Mouse (Mus musculus): Measurements from ENCODE around the gene Tmem17. TPM values are rescaled to one million over a fixed set of nuclear protein-coding genes. Genes with fewer than 3 reads are reported as not detected.

Tmem17 gene
- total RNA-seq (2021): 1 to 10 TPM; 1.1 to 1.7 TPM
- long read RNA-seq, experiment 1, transcript Tmem17-201 (4 exons, 1,568 nt): major isoform, 5 of 5 reads
- long read RNA-seq, experiment 1, partial matches to known transcripts: 0 of 5 reads
- long read RNA-seq, experiment 1, other reads (novel, unspliced or antisense): 0 of 5 reads
- long read RNA-seq, experiment 2, partial matches to known transcripts: 0 of 4 reads
- long read RNA-seq, experiment 2, other reads (novel, unspliced or antisense): 1 of 4 reads

DNA sequence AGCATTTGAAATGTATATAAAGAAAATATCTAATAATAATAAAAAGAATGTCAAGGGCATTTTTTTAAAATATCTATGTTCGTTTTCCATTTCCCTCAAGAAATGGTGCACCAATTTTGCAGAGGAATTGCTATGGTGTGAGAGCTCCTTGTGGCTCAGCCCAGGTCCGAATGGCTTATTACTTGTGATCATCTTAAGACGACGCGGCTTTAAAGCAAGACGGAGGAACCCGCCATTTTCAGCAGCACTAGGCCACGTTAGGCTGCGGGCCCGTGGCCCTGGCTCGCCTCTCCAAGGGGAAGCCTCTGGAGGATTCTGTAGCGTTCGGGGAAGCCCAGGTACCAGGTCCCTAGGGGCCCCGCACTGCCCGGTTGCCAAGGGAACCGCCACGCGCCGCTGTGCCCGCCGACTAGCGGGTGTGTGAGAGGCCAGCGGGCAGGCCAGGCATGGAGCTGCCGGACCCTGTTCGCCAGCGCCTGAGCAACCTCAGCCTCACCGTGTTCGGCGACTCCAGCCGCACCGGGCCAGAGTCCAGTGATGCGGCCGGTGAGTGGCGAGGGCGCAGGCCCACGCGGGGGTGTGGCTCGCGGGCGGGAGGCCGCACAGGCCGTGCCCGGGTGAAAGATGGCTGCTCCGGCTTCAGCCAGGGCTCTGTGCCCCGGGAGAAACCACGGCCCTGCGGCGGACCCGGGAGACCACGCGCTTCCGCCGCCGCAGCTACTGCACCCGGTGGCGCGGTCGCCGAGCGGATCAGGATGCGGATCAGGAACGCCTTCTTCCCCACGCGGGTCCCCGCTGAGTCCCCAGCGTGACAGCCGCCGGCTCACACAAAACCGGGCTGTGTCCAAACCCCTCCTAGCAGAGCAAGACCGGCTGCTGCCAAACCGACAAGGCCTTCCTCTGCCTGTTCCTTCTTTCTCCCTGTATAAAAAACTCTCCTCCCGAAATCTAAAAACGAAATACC lies at the start of gene Tmem17:
Gene Tmem17 (plus strand): TSS at position 51 of the 964 bp plus-strand sequence.
- peak; percentile 90 for DNase-seq

DNA sequence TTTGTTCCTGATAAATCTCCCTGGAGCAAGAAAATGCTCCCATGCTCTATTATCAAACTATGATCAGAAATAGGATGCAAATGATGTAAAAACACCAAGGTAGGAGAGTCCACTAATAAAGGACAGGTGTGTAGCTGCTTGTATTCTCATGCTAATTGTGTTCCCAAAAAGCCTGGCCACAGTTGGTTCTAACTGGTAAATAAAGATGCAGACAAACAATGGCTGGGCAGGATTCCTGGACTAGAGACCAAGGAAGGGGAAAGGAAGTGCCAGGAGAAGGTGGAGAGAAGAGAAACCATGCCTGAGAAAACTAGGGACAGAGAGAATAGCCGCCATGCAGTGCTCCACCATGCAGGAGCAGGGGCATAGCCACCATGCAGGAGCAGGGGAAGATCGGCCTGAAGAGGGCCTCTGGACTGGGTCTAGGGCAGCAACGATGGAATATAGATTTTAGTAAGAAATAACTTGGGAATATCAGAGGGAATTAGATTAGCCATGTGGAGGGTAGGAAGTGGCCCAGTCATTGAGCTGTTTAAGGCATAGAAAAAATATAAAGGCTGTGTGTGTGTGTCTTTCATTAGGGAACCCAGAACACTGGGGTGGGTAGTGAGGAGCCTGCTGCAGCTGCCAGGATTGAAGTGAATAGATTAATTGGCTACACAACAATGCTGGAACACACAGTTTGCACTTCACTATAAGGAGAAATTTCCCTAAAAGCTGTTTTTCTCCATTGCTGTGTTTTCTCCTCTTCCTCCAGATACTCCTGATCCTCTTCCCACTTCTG lies 31.9 kb upstream of the Tmem17 start:
- no peak for DNase-seq

DNA sequence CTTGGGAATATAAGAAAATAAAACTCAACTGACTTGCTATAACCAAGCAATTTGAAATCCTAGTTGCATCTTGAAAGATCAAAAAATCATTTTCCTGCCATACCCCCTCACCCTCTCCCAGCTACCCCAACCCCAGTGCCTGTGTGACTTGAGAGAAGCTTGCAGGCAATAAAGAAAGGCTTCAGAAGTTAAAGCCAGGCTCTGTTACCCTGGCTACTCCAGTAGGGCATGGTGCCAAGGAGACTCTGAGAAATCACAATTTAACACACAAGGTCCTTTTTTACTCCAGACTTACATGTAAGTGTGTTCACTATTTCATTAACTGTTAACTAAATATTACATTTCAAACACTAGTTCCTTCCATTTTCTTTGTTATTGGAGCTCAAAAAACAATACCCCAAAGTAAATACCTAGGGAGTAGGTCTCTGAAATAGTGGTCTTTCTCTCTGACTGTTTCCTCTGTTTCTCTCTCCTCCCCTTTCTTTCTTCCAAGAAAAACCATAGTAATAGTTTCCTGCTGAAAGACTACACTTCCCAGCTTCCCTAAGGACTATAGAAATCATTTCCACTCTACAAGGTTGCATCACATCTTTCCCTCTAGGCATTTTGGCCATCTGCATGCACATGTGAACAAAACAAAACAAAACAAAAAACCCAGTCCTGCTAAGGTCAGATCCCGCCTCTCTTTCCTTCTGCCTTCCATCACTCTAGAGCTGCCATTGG lies 30.1 kb upstream of the Tmem17 start:
- DNase-seq: no peak

DNA sequence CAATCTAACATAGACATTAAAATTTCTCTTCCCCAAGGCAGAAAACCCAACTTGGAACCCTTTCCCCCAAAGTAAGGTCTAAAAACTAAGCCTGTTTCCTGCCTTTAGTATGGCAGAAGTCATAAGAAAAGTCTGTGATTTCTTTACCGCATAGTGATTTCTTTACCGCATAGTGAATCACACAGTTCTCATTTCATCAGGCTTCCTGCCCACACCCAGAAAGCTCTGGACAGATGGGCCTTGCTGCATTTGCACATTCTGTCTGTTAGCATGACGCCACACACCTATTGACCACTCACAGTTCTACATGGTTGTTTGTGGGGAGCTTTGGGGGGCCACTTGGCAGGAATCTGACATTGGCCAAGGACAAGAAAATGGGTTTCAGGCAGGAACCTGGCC lies 29.5 kb upstream of the Tmem17 start:
- DNase-seq: no peak

DNA sequence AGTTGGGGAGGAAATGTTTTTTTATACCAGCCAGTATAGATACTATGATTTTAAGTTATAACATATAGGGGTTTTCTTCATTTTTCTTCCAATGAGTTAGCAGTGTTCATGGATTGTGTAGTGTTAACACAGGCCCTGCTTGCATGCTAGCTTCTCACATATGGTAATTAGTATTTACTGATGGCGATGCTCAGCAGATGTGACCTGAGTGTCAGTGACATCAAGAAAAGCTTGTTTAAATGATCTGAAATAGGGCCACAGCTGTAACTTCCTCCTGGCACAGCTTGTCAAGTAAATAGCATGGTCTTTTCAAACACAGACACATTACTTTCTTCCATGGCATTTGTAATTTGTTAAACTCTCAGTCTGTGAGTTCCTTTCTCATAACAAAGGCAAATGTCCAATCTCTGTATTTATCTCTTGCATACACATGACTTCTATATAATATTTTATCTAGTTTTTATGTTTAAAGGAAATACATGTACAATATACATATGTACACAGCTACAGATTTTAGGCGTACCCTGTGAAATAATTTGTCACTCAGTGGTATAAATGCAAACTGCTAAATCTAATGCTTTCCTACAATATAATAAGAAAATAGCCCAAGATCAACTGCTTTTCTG lies 18.1 kb upstream of the Tmem17 start:
- DNase-seq: no peak

DNA sequence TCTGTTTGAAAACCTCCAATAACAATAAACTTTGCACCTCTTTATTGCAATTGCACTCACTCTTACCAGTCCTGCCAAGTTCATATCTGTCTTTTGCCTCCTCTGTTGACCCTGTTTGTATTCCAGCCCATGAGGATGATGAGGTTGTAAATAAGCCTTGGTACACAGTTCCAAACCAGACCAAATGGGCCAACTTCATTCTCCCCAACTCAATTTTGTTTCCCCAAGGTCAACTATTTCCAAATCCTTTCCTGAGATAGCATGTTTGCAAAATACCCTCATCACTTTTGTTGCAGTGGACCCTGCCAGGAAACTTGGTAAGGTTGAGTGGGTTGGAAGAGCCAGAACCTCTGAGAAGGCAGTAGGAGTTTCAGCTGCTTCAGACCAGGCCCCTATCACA lies 16.9 kb upstream of the Tmem17 start:
- no peak for DNase-seq

DNA sequence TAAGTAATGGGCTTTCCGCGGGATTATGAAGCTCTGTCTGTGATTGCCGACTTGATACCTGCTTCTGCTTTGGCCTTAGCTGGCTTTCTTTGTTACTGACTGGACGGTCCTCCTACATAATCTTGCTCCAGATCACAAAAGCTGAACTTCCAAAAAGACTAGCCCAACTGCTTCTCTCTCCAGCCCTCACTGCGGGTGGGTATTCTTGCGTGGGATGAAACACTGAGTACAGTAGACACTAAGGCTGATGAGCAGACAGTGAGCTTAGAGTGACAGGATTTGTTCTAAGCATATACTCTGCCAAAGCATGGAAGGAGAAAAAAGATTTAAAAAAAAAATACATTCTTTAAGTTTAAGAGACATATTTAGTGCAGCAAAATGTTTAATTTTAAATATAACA lies 12.5 kb upstream of the Tmem17 start:
- no peak for DNase-seq

DNA sequence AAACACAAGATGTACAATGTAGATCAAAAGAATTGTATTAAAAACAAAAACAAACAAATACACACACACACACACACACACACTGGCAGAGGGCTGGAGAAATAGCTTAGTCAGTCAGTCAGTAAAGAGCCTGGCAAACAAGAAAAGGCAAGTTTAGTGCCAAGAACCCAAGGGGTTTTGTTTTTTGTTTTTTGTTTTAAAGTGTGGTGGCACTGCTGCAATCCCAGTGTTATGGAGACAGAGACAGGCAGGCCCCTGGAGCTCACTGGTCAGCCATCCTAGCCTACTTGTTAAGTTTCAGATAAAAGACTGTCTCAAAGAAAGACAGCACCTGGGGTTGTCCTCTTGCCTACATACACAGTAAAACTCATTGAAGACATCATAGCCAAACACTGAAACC lies 12.0 kb upstream of the Tmem17 start:
- DNase-seq: no peak

DNA sequence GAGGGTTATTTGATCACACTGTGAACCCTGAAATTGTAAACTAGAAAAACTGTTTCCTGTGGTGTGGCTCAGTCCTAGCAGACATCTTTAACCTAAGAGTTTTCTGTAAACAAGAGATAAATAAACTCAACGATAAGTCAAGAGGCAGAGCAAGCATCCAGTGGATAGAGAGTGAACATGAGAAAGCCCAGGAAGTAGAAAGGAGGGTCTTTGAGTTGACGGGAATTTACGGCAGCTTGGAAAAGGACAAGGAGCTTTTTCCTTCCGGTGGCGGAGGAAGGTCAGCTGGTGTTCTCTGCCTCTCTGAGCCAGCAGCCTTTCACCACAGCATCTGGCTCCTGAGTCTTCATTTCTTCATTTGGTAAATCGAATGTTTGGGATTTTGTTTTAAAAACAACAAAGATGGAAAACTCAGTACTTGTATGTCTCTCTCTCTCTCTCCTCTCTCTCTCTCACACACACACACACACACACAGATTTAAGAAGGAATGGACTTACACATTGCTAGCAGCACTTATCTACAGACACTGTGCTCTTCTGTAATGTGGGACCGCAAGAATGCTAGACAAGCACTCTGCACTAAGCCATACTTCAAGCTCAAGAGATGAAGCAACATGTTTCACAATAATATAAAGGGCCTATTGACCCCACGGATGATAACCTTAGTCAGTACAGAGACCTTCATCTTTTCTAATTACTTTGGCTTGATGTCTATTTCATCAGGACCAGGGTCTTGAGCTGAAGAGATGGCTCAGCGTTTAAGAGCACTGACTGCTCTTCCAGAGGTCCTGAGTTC lies 10.9 kb upstream of the Tmem17 start:
- no peak for DNase-seq

DNA sequence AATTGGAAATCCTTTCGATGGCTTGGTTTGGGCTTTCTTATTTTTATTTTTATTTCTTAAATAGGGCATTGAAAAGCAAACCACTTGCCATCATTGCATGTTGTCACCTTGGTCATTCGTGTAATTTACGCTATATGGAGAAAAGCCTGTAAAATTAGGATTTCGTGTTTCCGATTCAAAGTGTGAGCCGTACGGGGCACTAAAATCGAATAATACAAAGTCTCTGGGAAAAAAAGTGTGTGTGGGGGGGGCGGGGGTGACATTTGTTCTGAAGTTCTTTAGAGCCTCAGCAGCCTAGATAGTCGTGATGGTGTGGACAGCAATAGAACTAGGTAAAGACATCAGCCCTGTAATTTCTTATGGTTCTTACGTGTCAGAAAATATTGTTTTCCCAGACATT lies 1.2 kb downstream of the Tmem17 start:
- DNase-seq: no peak

DNA sequence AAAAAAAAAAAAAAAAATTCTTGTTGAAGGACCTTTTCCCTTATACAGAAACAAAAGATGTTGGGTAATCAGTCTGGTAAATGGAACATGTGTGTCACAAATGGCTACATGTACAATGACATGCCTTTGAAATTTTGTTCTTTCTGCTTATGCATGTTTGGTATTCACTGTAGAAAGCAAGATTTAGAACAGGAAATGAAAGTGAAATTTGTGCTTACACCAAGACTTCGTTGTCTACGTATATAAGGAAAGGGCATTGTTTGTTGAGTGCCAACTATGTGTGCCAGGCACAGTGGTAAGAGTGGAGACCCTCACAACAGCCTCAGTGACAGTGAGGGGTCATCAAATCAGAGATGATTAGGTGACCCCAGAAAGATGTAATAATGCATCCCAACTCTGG lies 3.2 kb downstream of the Tmem17 start:
- DNase-seq: no peak

DNA sequence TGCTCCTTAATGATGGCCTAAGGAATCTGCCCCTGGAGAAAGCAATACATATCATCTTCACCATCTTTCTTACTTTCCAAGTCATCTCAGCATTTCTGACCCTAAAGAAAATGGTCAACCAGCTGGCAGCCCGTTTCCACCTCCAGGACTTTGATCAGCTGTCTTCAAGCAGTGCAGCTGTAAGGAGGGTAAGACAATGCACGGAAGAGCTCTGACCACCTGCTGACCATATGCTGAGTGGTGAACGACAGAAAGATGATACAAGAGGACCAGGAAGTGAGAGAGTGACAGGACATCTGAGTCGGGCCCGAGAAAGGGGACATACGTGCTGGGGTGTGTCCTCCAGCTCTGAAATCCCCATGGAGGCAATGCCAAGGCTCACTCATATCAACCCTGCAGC lies 6.6 kb downstream of the Tmem17 start:
- DNase-seq: no peak

DNA sequence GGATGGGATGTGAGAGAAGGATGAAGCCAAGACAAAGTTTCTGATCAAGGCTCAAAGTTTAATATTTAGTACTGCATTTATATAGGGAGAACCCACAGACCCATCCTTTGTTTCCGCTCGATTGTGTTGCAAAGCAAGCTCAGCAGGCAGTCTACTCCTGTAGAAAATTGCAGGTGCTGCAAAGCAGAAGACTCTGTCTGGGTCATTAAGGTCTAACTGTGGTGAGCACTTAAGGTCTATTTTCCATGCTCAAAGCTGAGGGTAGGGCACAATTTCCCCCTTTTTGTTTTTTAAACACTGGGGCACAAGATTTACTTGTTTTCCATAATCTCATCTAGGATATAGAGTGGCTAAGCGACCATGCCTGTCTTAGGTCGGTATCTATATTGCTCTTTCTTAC lies 8.4 kb downstream of the Tmem17 start:
- DNase-seq: no peak

DNA sequence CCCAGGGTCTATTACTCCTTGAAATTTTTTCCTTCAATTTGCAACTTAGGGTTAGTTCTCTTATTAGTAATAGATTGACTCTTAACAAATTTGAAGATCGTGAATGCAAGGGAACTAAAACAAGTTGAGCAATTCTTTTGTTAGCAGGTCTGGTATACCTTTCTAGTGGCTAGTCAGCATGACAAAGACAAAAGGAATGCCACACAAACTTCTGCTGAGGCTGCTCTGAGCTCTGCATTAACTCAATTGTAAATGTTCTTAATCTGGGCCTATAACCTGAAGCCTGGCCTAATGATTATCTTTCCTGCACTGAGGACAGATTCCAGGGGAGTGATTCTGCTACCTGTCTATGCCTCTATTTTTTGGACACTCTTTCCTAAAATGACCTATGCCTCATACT lies 12.7 kb downstream of the Tmem17 start:
- no peak for DNase-seq

DNA sequence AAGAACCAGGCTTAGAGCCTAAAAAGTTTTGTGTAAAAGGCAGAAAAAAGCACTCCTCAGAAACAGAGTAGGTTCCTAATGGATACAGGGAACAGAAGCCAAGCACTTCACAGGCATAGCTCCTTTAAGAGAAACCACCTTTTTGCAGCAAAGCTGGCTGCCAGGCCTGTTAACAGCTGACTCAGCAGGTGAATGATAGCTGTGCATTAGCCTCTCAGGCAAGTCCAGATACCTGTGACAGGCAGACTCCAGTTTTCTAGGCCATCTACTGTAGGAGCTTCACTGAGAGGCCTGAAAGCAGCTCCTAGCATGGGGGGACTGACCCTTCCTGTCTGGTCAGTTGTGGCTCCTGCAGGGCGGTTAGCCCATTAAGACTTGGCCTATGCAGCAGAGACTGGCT lies 28.7 kb downstream of the Tmem17 start:
- DNase-seq: peak; percentile 10

DNA sequence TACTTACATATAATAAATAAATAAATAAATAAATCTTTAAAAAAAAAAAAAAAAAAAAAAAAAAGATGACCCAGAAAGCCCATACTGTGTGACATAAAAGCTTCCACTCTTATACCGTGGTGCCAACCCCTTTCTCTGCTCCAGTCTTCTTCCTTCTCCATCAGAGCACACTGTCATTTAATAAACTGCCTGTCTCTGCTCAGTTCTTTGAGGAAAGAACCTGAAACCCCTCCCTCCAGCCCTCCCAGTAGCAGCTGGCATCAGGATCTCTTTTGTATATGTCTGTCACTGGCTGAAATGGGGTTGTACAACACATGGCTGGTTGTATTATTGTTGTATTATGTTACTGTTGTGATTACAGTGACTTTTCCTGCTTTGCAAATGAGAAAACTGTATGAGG lies 48.2 kb downstream of the Tmem17 start:
- DNase-seq: no peak

DNA sequence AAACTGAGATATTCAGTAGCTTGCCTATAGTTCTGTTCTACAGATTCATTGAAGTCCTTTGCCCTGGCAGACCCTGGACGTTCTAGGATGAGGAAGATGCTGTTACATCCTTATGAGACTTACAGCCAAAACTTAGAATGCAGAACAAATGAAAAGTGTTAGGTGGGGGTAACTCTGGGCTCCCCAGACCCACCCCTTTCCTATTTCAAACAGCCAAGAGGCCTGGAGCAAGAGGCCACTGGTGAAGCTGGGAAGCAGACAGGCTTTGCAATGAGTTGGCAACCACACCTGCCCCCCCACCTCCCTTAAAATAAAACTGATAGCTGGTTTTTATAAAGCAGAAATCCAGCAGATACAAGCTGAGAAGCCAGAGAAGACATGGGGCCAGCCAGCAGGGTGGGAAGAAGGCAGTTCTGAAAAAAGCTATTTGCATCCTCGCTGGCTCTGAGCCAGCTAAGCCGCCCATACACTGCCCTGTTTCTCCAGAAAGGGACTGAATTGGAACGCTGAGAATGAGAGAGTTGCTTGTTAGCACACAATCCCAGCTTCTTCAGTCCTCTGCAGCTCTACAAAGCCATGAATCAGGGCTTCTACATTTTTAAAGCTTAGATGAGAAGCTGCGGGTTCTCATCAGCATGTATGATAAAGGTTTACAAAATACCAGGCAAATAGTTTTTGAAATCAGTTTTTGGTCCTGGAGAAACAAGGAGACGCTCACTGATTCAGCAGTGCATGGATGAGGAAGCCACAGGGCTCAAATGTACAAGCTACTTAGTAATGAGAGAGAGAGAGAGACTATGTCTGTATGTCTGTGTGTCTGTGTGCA lies 48.8 kb downstream of the Tmem17 start:
- DNase-seq: peak; percentile 66

DNA sequence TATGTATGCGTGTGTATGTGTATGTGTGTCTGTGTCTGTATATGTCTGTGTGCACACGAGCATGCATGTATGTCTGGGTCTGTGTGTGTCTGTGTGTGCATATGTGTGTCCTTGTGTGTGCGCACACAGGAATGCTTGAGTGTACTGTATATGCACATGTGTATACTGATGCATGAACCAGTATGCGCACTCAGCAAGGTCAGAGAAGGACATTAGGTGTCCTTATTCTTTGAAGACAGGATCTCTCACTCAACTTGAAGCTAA lies 49.4 kb downstream of the Tmem17 start:
- DNase-seq: no peak

DNA sequence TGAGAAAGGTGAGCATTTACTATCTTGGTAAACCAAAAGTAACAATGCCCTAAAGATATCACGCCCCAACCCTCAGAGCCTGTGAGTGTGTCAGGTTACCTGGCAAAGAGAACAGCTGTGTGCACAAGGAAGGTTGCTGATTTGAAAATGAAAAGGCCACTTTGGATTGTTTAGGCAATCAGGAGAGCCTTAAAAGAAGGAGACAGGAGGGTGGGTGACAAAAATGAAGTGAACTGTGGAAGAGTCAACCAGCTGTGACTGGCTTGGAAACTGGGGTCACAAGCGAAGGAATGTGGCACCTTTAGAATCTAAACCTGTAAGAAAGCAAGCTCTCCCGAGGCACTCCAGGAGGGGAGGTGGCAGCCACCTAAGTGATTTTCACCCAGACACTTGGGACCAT lies 51.8 kb downstream of the Tmem17 start:
- no peak for DNase-seq

DNA sequence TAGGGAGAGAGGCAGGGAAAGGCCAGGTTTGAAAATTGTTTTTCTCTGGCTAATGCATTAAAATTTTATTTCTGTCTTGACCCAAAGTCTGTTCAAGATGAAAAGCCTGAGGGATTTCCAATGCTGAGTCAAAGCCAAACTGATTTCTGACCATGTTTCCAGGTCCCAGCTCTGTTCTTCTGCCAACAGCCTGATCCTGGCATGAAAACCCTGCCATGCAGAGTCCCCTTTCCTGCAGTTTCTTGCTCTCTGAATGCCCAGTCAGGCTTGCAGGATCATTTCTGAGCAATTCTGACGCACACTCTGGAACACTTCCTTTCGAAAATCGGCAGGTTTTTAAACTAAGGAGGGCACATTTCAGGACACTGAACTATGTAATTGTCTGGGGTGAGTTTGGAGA lies 52.8 kb downstream of the Tmem17 start:
- peak; percentile 32 for DNase-seq

Measured in gastrocnemius, postnatal 25 days (tissue).